In the genomic region with DNA sequence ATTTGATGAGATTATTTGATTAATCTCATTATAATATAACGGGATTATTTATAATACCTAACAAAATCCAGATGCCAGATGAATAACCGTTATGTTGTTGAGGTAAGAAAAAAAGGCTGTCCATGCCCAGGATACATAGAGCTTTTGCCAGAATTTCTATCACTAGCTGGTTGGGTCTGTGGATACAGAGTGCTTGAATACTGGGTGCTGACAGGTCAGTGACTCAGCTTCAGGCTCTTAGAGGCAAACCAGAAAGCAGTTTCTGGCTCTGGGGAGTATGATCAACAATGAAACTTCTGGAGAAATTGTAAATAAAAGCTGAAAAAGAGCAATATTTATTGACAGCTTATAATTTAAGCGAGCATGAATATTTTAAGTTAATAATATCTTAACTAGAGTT, we compare ENCODE assay signal across 22 mouse cellular contexts.
A peak's percentile ranks its signal among the peaks of the same experiment; 100 is the strongest.
DNase-seq lines count a peak whose midpoint lies in the region; ATAC-seq and TF ChIP-seq lines count a peak whose summit lies in the region.
"Had no signal": no experiment of that assay in that cellular context is flagged by ENCODE, and none has a peak within 500 bp of the region (broad histone marks: within the 10 kb centered on the region; RNA-seq: fewer than 3 reads in every experiment).

No protein-coding gene starts in this region.

- no peaks in the 10 kb centered on the region for H3K79me2 ChIP-seq in heart, adult 2 months (replicated peaks; ENCODE audit: control insufficient read depth, insufficient read depth, low read length)

- intact Hi-C loops in heart, adult 2 months (cut with DNase I): loop anchor here (2.0 kb wide), 1 partner anchor 29 kb away; no protein-coding TSS in a partner anchor

- H3K4me1 ChIP-seq in heart, adult 2 months (ENCODE audit: control insufficient read depth, insufficient read depth, low read length): peaks cover 5% of the 10 kb centered on the region
- H3K4me1 ChIP-seq in heart, embryonic 12.5 days (replicated peaks): peaks cover 29% of the 10 kb centered on the region

- no peaks in the 10 kb centered on the region for H3K9me3 ChIP-seq in heart, embryonic 12.5 days (replicated peaks)
- H3K9me3 ChIP-seq: embryonic facial prominence, embryonic 10.5 days; forebrain, embryonic 10.5 days; G1E; heart, embryonic 13.5 days; hindbrain, embryonic 13.5 days had no signal

- no peak for ATAC-seq in heart, embryonic 12.5 days (ENCODE audit: insufficient number of reproducible peaks, low FRiP score)
- ATAC-seq: CD4-positive, CD25-positive, alpha-beta regulatory T cell, adult 4 months; hindbrain, postnatal 0 days had no signal

- WGBS in heart, adult 2 months: 50% methylated on average over 3 of the region's 3 CpGs
- 56% methylated on average over 3 of the region's 3 CpGs for WGBS in heart, embryonic 12.5 days

- no peak for TF ChIP-seq CTCF in heart, adult 2 months (IDR thresholded peaks at IDR 0.05)

- H3K9ac ChIP-seq in heart, adult 2 months (ENCODE audit: low read depth, low read length): no peak overlapping the region
- no peak overlapping the region for H3K9ac ChIP-seq in heart, embryonic 12.5 days
- H3K9ac ChIP-seq: heart, embryonic 13.5 days; hindbrain, embryonic 13.5 days had no signal

- no peaks in the 10 kb centered on the region for H3K27me3 ChIP-seq in heart, adult 2 months (ENCODE audit: control insufficient read depth, insufficient read depth, low read length)
- H3K27me3 ChIP-seq in heart, embryonic 12.5 days (replicated peaks): no peaks in the 10 kb centered on the region
- H3K27me3 ChIP-seq: heart, embryonic 13.5 days; hindbrain, embryonic 13.5 days had no signal

- H3K4me3 ChIP-seq in heart, adult 2 months: no peak overlapping the region
- no peak overlapping the region for H3K4me3 ChIP-seq in heart, embryonic 12.5 days
- H3K4me3 ChIP-seq: embryonic facial prominence, embryonic 10.5 days; forebrain, embryonic 10.5 days; gastrocnemius, adult 2 months; heart, embryonic 13.5 days; hindbrain, embryonic 13.5 days had no signal

- peaks cover 4% of the 10 kb centered on the region for H3K36me3 ChIP-seq in heart, adult 2 months (ENCODE audit: control insufficient read depth, insufficient read depth, low read length)
- H3K36me3 ChIP-seq in heart, embryonic 12.5 days: no peaks in the 10 kb centered on the region
- H3K36me3 ChIP-seq: embryonic facial prominence, embryonic 10.5 days; forebrain, embryonic 10.5 days; G1E; heart, embryonic 13.5 days; hindbrain, embryonic 13.5 days had no signal

- peak overlapping the region; percentile 81 for H3K27ac ChIP-seq in heart, adult 2 months
- 0 out of 2 replicates have a peak overlapping the region, but pooled peaks have one; percentile 3 for H3K27ac ChIP-seq in heart, embryonic 12.5 days (ENCODE audit: poor library complexity, severe bottlenecking)
- H3K27ac ChIP-seq: embryonic facial prominence, embryonic 10.5 days; forebrain, embryonic 10.5 days; gastrocnemius, adult 2 months; hindbrain, embryonic 13.5 days; hindbrain, postnatal 0 days had no signal

- peak in 1 of 2 experiments; percentile 39 for DNase-seq in heart, adult 2 months
- no peak for DNase-seq in heart, postnatal 4 days
- DNase-seq in NIH3T3 (ENCODE audit: low read depth): peak; percentile 94
- no peak for DNase-seq in urinary bladder, postnatal 10 days (ENCODE audit: low spot score)
- no peak for DNase-seq in kidney, postnatal 36 days
- DNase-seq in embryo, embryonic 11 days: no peak
- DNase-seq: adrenal gland, postnatal 10 days; cerebellum, adult 11-12 months; cerebellum, adult 9-11 months; cerebellum, postnatal 36 days; gastrocnemius, adult 2 months; gastrocnemius, postnatal 36 days; kidney, adult 11 months; kidney, adult 9 months had no signal

- no peak for TF ChIP-seq EP300 in heart, adult 2 months (IDR thresholded peaks at IDR 0.05; ENCODE audit: insufficient read depth, low read depth, low read length)

- H3K4me2 ChIP-seq in heart, embryonic 12.5 days: no peak overlapping the region
- H3K4me2 ChIP-seq: heart, embryonic 13.5 days; hindbrain, embryonic 13.5 days had no signal

- no peak for TF ChIP-seq POLR2A in heart, adult 2 months (IDR thresholded peaks at IDR 0.05; ENCODE audit: insufficient read depth, low read depth, low read length)
